Mouse (Mus musculus) natural killer cell, adult 2 months (primary cell): Measurements from ENCODE around the gene Sod1.
A peak's percentile ranks its signal among the peaks of the same experiment; 100 is the strongest.

ENCODE experiments used
- DNase-seq, 2 experiments: peaks; one replicate each; pipeline ENCODE4 v3.0.0; 2022; ENCODE audit warnings: low spot score in 2 of 2

Sod1 gene

GRCm38 (mm10) chr16:90220026-90220891, at the start of gene Sod1:
Gene Sod1 (plus strand): TSS chr16:90220754.
- DNase-seq, result peak; percentile 94 to 96

- no peak for DNase-seq
These were observed 49.1 kb upstream of the Sod1 start for GRCm38 (mm10) chr16:90171416-90171815.

GRCm38 (mm10) chr16:90176472-90176871, 44.1 kb upstream of the Sod1 start:
- no peak for DNase-seq

GRCm38 (mm10) chr16:90177425-90177824, 43.1 kb upstream of the Sod1 start:
- peak; percentile 23 to 68 for DNase-seq

- no peak for DNase-seq
These were observed 42.1 kb upstream of the Sod1 start for GRCm38 (mm10) chr16:90178404-90178803.

- no peak for DNase-seq
These were observed 40.7 kb upstream of the Sod1 start for GRCm38 (mm10) chr16:90179892-90180291.

- DNase-seq, result no peak
These were observed 39.6 kb upstream of the Sod1 start for GRCm38 (mm10) chr16:90180975-90181374.

GRCm38 (mm10) chr16:90181673-90182072, 38.9 kb upstream of the Sod1 start:
- DNase-seq, result no peak

GRCm38 (mm10) chr16:90184135-90184534, 36.4 kb upstream of the Sod1 start:
- DNase-seq, result no peak

- DNase-seq, result peak; percentile 37 to 70
These were observed 34.5 kb upstream of the Sod1 start for GRCm38 (mm10) chr16:90185928-90186588.

GRCm38 (mm10) chr16:90187453-90187852, 33.1 kb upstream of the Sod1 start:
- DNase-seq, result no peak

- DNase-seq, result no peak
These were observed 29.3 kb upstream of the Sod1 start for GRCm38 (mm10) chr16:90191289-90191688.

GRCm38 (mm10) chr16:90193719-90194118, 26.8 kb upstream of the Sod1 start:
- no peak for DNase-seq

GRCm38 (mm10) chr16:90196688-90197240, 23.8 kb upstream of the Sod1 start:
- no peak for DNase-seq

- peak; percentile 39 to 57 for DNase-seq
These were observed 23.1 kb upstream of the Sod1 start for GRCm38 (mm10) chr16:90197337-90197973.

GRCm38 (mm10) chr16:90198626-90199025, 21.9 kb upstream of the Sod1 start:
- no peak for DNase-seq

- no peak for DNase-seq
These were observed 21.4 kb upstream of the Sod1 start for GRCm38 (mm10) chr16:90199174-90199573.

GRCm38 (mm10) chr16:90202140-90202539, 18.4 kb upstream of the Sod1 start:
- no peak for DNase-seq

- DNase-seq, result no peak
These were observed 17.2 kb upstream of the Sod1 start for GRCm38 (mm10) chr16:90203226-90203962.

- no peak for DNase-seq
These were observed 15.7 kb upstream of the Sod1 start for GRCm38 (mm10) chr16:90204868-90205267.

- no peak for DNase-seq
These were observed 11.6 kb upstream of the Sod1 start for GRCm38 (mm10) chr16:90208996-90209395.

- no peak for DNase-seq
These were observed 9.8 kb upstream of the Sod1 start for GRCm38 (mm10) chr16:90210717-90211116.
